20 mouse cellular contexts compared by ENCODE assay signal in genomic region chr6:127978941-127979340, GRCm38 (mm10).
DNase-seq lines count a peak whose midpoint lies in the region; ATAC-seq and TF ChIP-seq lines count a peak whose summit lies in the region.
"Had no signal": no experiment of that assay in that cellular context is flagged by ENCODE, and none has a peak within 500 bp of the region (broad histone marks: within the 10 kb centered on the region; RNA-seq: fewer than 3 reads in every experiment).

No protein-coding gene starts in this region.

- peaks cover 93% of the 10 kb centered on the region for H3K4me1 ChIP-seq in cerebellum, adult 2 months (ENCODE audit: control insufficient read depth, insufficient read depth, low read length)
- H3K4me1 ChIP-seq in kidney, embryonic 15.5 days = peaks cover 55% of the 10 kb centered on the region
- H3K4me1 ChIP-seq in neural tube, embryonic 14.5 days (ENCODE audit: control insufficient read depth, insufficient read depth, low read length) = peaks cover 33% of the 10 kb centered on the region

- no peak overlapping the region for H3K9ac ChIP-seq in kidney, embryonic 15.5 days
- H3K9ac ChIP-seq in neural tube, embryonic 14.5 days (replicated peaks; ENCODE audit: low read depth, low read length) = no peak overlapping the region
- H3K9ac ChIP-seq: forebrain, embryonic 12.5 days; hindbrain, embryonic 15.5 days; liver, postnatal 0 days; midbrain, embryonic 13.5 days had no signal

- no peaks in the 10 kb centered on the region for H3K9me3 ChIP-seq in kidney, embryonic 15.5 days (replicated peaks)
- no peaks in the 10 kb centered on the region for H3K9me3 ChIP-seq in neural tube, embryonic 14.5 days (ENCODE audit: control insufficient read depth, low read length)
- H3K9me3 ChIP-seq: forebrain, embryonic 12.5 days; heart, embryonic 10.5 days; hindbrain, embryonic 15.5 days; midbrain, embryonic 13.5 days had no signal

- H3K27ac ChIP-seq in cerebellum, adult 2 months (ENCODE audit: insufficient read depth, low read length) = peak overlapping the region; percentile 86
- no peak overlapping the region for H3K27ac ChIP-seq in kidney, embryonic 15.5 days
- peak overlapping the region; percentile 34; the same call in 1 of the 2 replicates for H3K27ac ChIP-seq in neural tube, embryonic 14.5 days (ENCODE audit: low read depth, low read length)
- H3K27ac ChIP-seq: forebrain, embryonic 12.5 days; gastrocnemius, adult 2 months; hindbrain, embryonic 15.5 days; midbrain, embryonic 13.5 days had no signal

- H3K4me2 ChIP-seq in kidney, embryonic 15.5 days = peak overlapping the region; percentile 43
- peak overlapping the region; percentile 21; the same call in 1 of the 2 replicates for H3K4me2 ChIP-seq in neural tube, embryonic 14.5 days (ENCODE audit: low read depth, low read length)
- H3K4me2 ChIP-seq: forebrain, embryonic 12.5 days; hindbrain, embryonic 15.5 days; midbrain, embryonic 13.5 days had no signal

- TF ChIP-seq CTCF in cerebellum, adult 2 months (IDR thresholded peaks at IDR 0.05; ENCODE audit: borderline replicate concordance, insufficient read depth, low read depth, low read length) = no peak
- TF ChIP-seq CTCF in brain, embryonic 14.5 days (IDR thresholded peaks at IDR 0.05; ENCODE audit: borderline replicate concordance, extremely low read depth, insufficient read depth, insufficient read length) = no peak

- TF ChIP-seq POLR2A in cerebellum, adult 2 months (IDR thresholded peaks at IDR 0.05; ENCODE audit: borderline replicate concordance, insufficient read depth, low read length) = no peak
- TF ChIP-seq POLR2A in brain, embryonic 14.5 days (IDR thresholded peaks at IDR 0.05; ENCODE audit: borderline replicate concordance, extremely low read depth, insufficient read depth, insufficient read length, poor library complexity, severe bottlenecking) = no peak

- peak overlapping the region; percentile 4 for H3K4me3 ChIP-seq in cerebellum, adult 2 months (replicated peaks; ENCODE audit: insufficient read depth, low read depth, low read length)
- no peak overlapping the region for H3K4me3 ChIP-seq in kidney, embryonic 15.5 days (replicated peaks)
- no peak overlapping the region for H3K4me3 ChIP-seq in neural tube, embryonic 14.5 days (ENCODE audit: low read depth, low read length)
- H3K4me3 ChIP-seq: forebrain, embryonic 12.5 days; gastrocnemius, adult 2 months; heart, embryonic 10.5 days; hindbrain, embryonic 15.5 days; midbrain, embryonic 13.5 days; myocyte had no signal

- H3K36me3 ChIP-seq in kidney, embryonic 15.5 days = no peaks in the 10 kb centered on the region
- H3K36me3 ChIP-seq in neural tube, embryonic 14.5 days (ENCODE audit: control insufficient read depth, insufficient read depth, low read length) = no peaks in the 10 kb centered on the region
- H3K36me3 ChIP-seq: hindbrain, embryonic 15.5 days; midbrain, embryonic 13.5 days had no signal

- WGBS in cerebellum, adult 2 months = 11% methylated on average over 20 of the region's 20 CpGs
- 17% methylated on average over 20 of the region's 20 CpGs for WGBS in kidney, embryonic 15.5 days
- WGBS in neural tube, embryonic 14.5 days = 22% methylated on average over 20 of the region's 20 CpGs

- ATAC-seq in kidney, embryonic 15.5 days (replicated peaks; ENCODE audit: low FRiP score) = no peak
- peak; percentile 32 for ATAC-seq in neural tube, embryonic 14.5 days (ENCODE audit: low read depth)
- ATAC-seq in activated CD4-positive, CD25-positive, alpha-beta regulatory T cell, adult 4 months = no peak
- ATAC-seq: intestine, postnatal 0 days; liver, postnatal 0 days; midbrain, embryonic 13.5 days had no signal

- no peaks in the 10 kb centered on the region for H3K27me3 ChIP-seq in cerebellum, adult 2 months (ENCODE audit: control insufficient read depth, insufficient read depth, low read length)
- H3K27me3 ChIP-seq in kidney, embryonic 15.5 days = no peaks in the 10 kb centered on the region
- H3K27me3 ChIP-seq in neural tube, embryonic 14.5 days (ENCODE audit: control insufficient read depth, insufficient read depth, low read length) = no peaks in the 10 kb centered on the region
- H3K27me3 ChIP-seq: hindbrain, embryonic 15.5 days had no signal

- peak; percentile 56 to 68 for DNase-seq in cerebellum, adult 2 months
- DNase-seq in cerebellum, postnatal 14 days = no peak
- DNase-seq in kidney, postnatal 10 days = no peak
- peak; percentile 26 for DNase-seq in brain, embryonic 14.5 days (ENCODE audit: low read depth)
- no peak for DNase-seq in thymus, postnatal 4 days
- DNase-seq: adrenal gland, postnatal 36 days; gastrocnemius, adult 2 months; liver; liver, postnatal 0 days; lung, postnatal 10 days; thymus, postnatal 25 days had no signal

Comparison
In these comparisons a context has a peak if more than half of its experiments do, and no peak if none do; other contexts are left out.
1. DNase-seq: peak in cerebellum, adult 2 months (2 of 2) and brain, embryonic 14.5 days (single experiment); none in cerebellum, postnatal 14 days (0 of 2), kidney, postnatal 10 days (single experiment) and thymus, postnatal 4 days (single experiment).